8 mouse cellular contexts compared by ENCODE assay signal in the genomic region with DNA sequence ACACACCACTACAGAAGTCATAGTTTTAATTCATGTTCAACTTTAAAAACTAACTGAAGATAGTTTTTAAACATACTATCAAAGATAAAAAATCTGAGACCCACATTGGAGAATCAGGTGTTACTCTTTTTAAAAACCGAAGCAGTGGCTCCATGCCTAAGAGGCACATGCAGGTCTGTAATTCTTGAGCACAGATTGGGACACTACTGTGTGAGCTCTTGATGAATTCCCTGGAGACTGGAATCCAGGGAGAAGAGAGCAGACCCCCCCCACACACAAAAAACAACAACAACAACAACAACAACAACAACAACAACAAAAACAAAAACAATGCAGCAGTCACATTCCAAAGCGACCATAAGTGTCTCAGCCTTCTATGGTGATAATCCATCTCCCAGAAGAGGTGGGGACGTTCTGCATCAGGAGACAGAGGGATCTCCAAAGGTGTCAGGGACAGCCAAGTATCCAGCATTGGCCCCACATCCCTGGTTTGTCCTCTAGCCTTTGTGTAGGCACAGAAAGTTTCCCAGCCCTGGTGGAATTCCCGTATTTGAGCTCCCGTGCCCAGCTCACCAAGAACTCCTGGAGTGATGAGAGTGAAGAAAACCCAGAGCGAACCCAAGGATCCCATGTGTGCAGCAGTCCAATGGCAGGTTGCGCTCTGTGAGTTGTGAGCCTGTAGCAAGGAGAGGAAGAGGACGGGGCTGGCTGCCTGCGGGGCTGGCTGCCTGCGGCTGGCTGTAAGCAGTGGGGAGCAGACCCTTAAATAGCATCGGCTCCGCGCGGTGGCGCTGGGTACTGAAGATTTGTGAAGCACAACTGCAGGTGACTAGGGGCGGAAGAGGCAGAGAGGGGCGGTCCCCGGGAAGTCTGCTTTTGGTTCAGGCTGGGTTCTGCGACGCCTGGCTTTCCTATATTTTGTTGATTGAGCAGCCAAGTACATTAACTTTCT. TPM values are rescaled to one million over a fixed set of nuclear protein-coding genes. Genes with fewer than 3 reads are reported as not detected.
DNase-seq lines count a peak whose midpoint lies in the region; ATAC-seq lines count a peak whose summit lies in the region.

A gene (minus strand): TSS at position 737 of the 952 bp plus-strand sequence.

- DNase-seq in T-cell, adult 2 months (ENCODE audit: low spot score), result peak; percentile 70
- DNase-seq in cerebellum, postnatal 36 days, result peak; percentile 5 to 7
- peak; percentile 27 for DNase-seq in gastrocnemius, postnatal 10 days
- peak; percentile 28 for DNase-seq in hindlimb bud, embryonic 11.5 days (ENCODE audit: extremely low spot score, low read depth, low spot score)
- peak; percentile 41 to 56 for DNase-seq in left cerebral cortex, adult 18-20 months (ENCODE audit: low spot score in 2 of 2)
- DNase-seq in right cerebral cortex, adult 18-20 months, result peak; percentile 59
- peak; percentile 21 for DNase-seq in urinary bladder, adult 2 months (ENCODE audit: low spot score)

- peak; percentile 82 for ATAC-seq in megakaryocyte, adult 5-6 weeks (ENCODE audit: poor library complexity, severe bottlenecking)

RNA-seq across cellular contexts. Expression of the gene that starts here (rescaled TPM):
- not detected for total RNA-seq in gastrocnemius, postnatal 10 days (2021)
- under 1 TPM; 0.21 to 0.45 TPM for total RNA-seq in left cerebral cortex, adult 18-20 months (2021)
- not detected in 2 replicates for total RNA-seq in megakaryocyte, adult 5-6 weeks (2015)
- not detected in 2 replicates for total RNA-seq in megakaryocyte, adult 5-6 weeks (2017)
- polyA plus RNA-seq in urinary bladder, adult 2 months (2012; rRNA removed), result 0.29 and 0.31 TPM in 2 replicates

Comparison
In these comparisons a context has a peak if more than half of its experiments do, and no peak if none do; other contexts are left out.
1. Peak in every context shown above with its lines: DNase-seq and ATAC-seq.
2. Peak in DNase-seq in gastrocnemius, postnatal 10 days; RNA of the gene not detected or under 1 TPM.
3. Peak in DNase-seq in left cerebral cortex, adult 18-20 months; RNA of the gene not detected or under 1 TPM.
4. Peak in ATAC-seq in megakaryocyte, adult 5-6 weeks; RNA of the gene not detected or under 1 TPM.
5. Peak in DNase-seq in urinary bladder, adult 2 months; RNA of the gene not detected or under 1 TPM.
6. DNase-seq: peak in every context shown above with its lines; median percentile 70 in T-cell, adult 2 months; 59 in right cerebral cortex, adult 18-20 months; 48 in left cerebral cortex, adult 18-20 months; 28 in hindlimb bud, embryonic 11.5 days; 27 in gastrocnemius, postnatal 10 days; 21 in urinary bladder, adult 2 months; 6 in cerebellum, postnatal 36 days.